Mouse (Mus musculus): ENCODE measurements around the gene Vstm5. TPM values are rescaled to one million over a fixed set of nuclear protein-coding genes. Genes with fewer than 3 reads are reported as not detected.

The Vstm5 gene
- polyA plus RNA-seq, 1 experiment from 2014 or later = 19.5 TPM

GRCm38 (mm10) chr9:15280491-15280879 lies 41.6 kb downstream of the Vstm5 start:
- no peak for TF ChIP-seq CTCF (IDR thresholded peaks at IDR 0.05; ENCODE audit: low read depth)
- no peak for TF ChIP-seq EP300 (optimal IDR thresholded peaks at IDR 0.05)
- Histone ChIP-seq H3K4me1 (replicated peaks; ENCODE audit: control insufficient read depth, insufficient read depth) (0 out of 2 replicates have a peak, but pooled peaks cover 3% of the 10 kb centered on the region), H3K4me2 (replicated peaks; ENCODE audit: low read depth) (peak overlapping the region; percentile 78), H3K9ac (ENCODE audit: low read length) (peak overlapping the region; percentile 64), H3K27ac (replicated peaks) (peak overlapping the region; percentile 37; the same call in 1 of the 2 replicates), H3K36me3 (ENCODE audit: control insufficient read depth, insufficient read depth, low read length) (peaks cover 3% of the 10 kb centered on the region; the same call in 1 of the 2 replicates), H3K27me3 (ENCODE audit: control insufficient read depth, insufficient read depth, low read length) (no peaks in the 10 kb centered on the region), H3K9me3 (ENCODE audit: control insufficient read depth, low read length) (no peaks in the 10 kb centered on the region), H3K4me3 (ENCODE audit: low read depth, low read length) (peak overlapping the region; percentile 92)
- DNase-seq (ENCODE audit: low spot score) = no peak
- 37% methylated on average over 5 of the region's 5 CpGs for WGBS
- ATAC-seq (ENCODE audit: low FRiP score, low TSS enrichment) = no peak; the same call in 1 of the 2 replicates

- ATAC-seq (ENCODE audit: low FRiP score, low TSS enrichment) (no peak), DNase-seq (ENCODE audit: low spot score) (no peak)
- no peak overlapping the region for H3K9ac ChIP-seq (ENCODE audit: low read length)
- peak; percentile 57 for TF ChIP-seq CTCF (IDR thresholded peaks at IDR 0.05; ENCODE audit: low read depth)
- TF ChIP-seq EP300 (optimal IDR thresholded peaks at IDR 0.05) = no peak
- H3K4me2 ChIP-seq (replicated peaks; ENCODE audit: low read depth) = no peak overlapping the region
- no peak overlapping the region for H3K4me3 ChIP-seq (ENCODE audit: low read depth, low read length)
- H3K27ac ChIP-seq (replicated peaks) = no peak overlapping the region
- 0 out of 2 replicates have a peak, but pooled peaks cover 3% of the 10 kb centered on the region for H3K4me1 ChIP-seq (replicated peaks; ENCODE audit: control insufficient read depth, insufficient read depth)
- 80% methylated on average over 3 of the region's 3 CpGs for WGBS
- H3K9me3 ChIP-seq (ENCODE audit: control insufficient read depth, low read length) = no peaks in the 10 kb centered on the region
- no peaks in the 10 kb centered on the region for H3K27me3 ChIP-seq (ENCODE audit: control insufficient read depth, insufficient read depth, low read length)
- no peaks in the 10 kb centered on the region for H3K36me3 ChIP-seq (ENCODE audit: control insufficient read depth, insufficient read depth, low read length)
Observed at GRCm38 (mm10) chr9:15285443-15285842, 46.6 kb downstream of the Vstm5 start.

- H3K4me3 ChIP-seq (ENCODE audit: low read depth, low read length) = no peak overlapping the region
- H3K27ac ChIP-seq (replicated peaks) = no peak overlapping the region
- H3K9me3 ChIP-seq (ENCODE audit: control insufficient read depth, low read length) = no peaks in the 10 kb centered on the region
- H3K27me3 ChIP-seq (ENCODE audit: control insufficient read depth, insufficient read depth, low read length) = no peaks in the 10 kb centered on the region
- DNase-seq (ENCODE audit: low spot score) (no peak), ATAC-seq (ENCODE audit: low FRiP score, low TSS enrichment) (no peak)
- 0 out of 2 replicates have a peak, but pooled peaks cover 2% of the 10 kb centered on the region for H3K36me3 ChIP-seq (ENCODE audit: control insufficient read depth, insufficient read depth, low read length)
- H3K9ac ChIP-seq (ENCODE audit: low read length) = no peak overlapping the region
- no peak overlapping the region for H3K4me2 ChIP-seq (replicated peaks; ENCODE audit: low read depth)
- no peaks in the 10 kb centered on the region for H3K4me1 ChIP-seq (replicated peaks; ENCODE audit: control insufficient read depth, insufficient read depth)
- 61% methylated on average over 6 of the region's 6 CpGs for WGBS
- peak; percentile 37; the same call in 1 of the 2 replicates for TF ChIP-seq CTCF (IDR thresholded peaks at IDR 0.05; ENCODE audit: low read depth)
- TF ChIP-seq EP300 (optimal IDR thresholded peaks at IDR 0.05) = no peak
Observed at GRCm38 (mm10) chr9:15287846-15288245, 49.0 kb downstream of the Vstm5 start.

GRCm38 (mm10) chr9:15288402-15288801 lies 49.6 kb downstream of the Vstm5 start:
- WGBS = 90% methylated on average over 3 of the region's 3 CpGs
- DNase-seq (ENCODE audit: low spot score) (no peak), ATAC-seq (ENCODE audit: low FRiP score, low TSS enrichment) (no peak)
- TF ChIP-seq EP300 (optimal IDR thresholded peaks at IDR 0.05) (no peak), CTCF (IDR thresholded peaks at IDR 0.05; ENCODE audit: low read depth) (no peak)
- Histone ChIP-seq H3K27me3 (ENCODE audit: control insufficient read depth, insufficient read depth, low read length) (no peaks in the 10 kb centered on the region), H3K9me3 (ENCODE audit: control insufficient read depth, low read length) (no peaks in the 10 kb centered on the region), H3K9ac (ENCODE audit: low read length) (no peak overlapping the region), H3K4me2 (replicated peaks; ENCODE audit: low read depth) (no peak overlapping the region), H3K36me3 (ENCODE audit: control insufficient read depth, insufficient read depth, low read length) (0 out of 2 replicates have a peak, but pooled peaks cover 2% of the 10 kb centered on the region), H3K4me1 (replicated peaks; ENCODE audit: control insufficient read depth, insufficient read depth) (no peaks in the 10 kb centered on the region), H3K27ac (replicated peaks) (no peak overlapping the region), H3K4me3 (ENCODE audit: low read depth, low read length) (no peak overlapping the region)

GRCm38 (mm10) chr9:15289251-15289650 lies 50.4 kb downstream of the Vstm5 start:
- no peak for DNase-seq (ENCODE audit: low spot score)
- no peaks in the 10 kb centered on the region for H3K9me3 ChIP-seq (ENCODE audit: control insufficient read depth, low read length)
- no peak for TF ChIP-seq CTCF (IDR thresholded peaks at IDR 0.05; ENCODE audit: low read depth)
- no peak for TF ChIP-seq EP300 (optimal IDR thresholded peaks at IDR 0.05)
- no peaks in the 10 kb centered on the region for H3K4me1 ChIP-seq (replicated peaks; ENCODE audit: control insufficient read depth, insufficient read depth)
- H3K27ac ChIP-seq (replicated peaks) = no peak overlapping the region
- ATAC-seq (ENCODE audit: low FRiP score, low TSS enrichment) = no peak
- no peak overlapping the region for H3K4me2 ChIP-seq (replicated peaks; ENCODE audit: low read depth)
- H3K4me3 ChIP-seq (ENCODE audit: low read depth, low read length) = no peak overlapping the region
- H3K9ac ChIP-seq (ENCODE audit: low read length) = no peak overlapping the region
- no peaks in the 10 kb centered on the region for H3K27me3 ChIP-seq (ENCODE audit: control insufficient read depth, insufficient read depth, low read length)
- 0 out of 2 replicates have a peak, but pooled peaks cover 2% of the 10 kb centered on the region for H3K36me3 ChIP-seq (ENCODE audit: control insufficient read depth, insufficient read depth, low read length)
- WGBS = 77% methylated on average over 6 of the region's 6 CpGs

GRCm38 (mm10) chr9:15297112-15297511 lies 58.3 kb downstream of the Vstm5 start:
- Histone ChIP-seq H3K4me2 (replicated peaks; ENCODE audit: low read depth) (no peak overlapping the region), H3K4me1 (replicated peaks; ENCODE audit: control insufficient read depth, insufficient read depth) (no peaks in the 10 kb centered on the region), H3K36me3 (ENCODE audit: control insufficient read depth, insufficient read depth, low read length) (no peaks in the 10 kb centered on the region), H3K9me3 (ENCODE audit: control insufficient read depth, low read length) (no peaks in the 10 kb centered on the region), H3K4me3 (ENCODE audit: low read depth, low read length) (no peak overlapping the region), H3K27me3 (ENCODE audit: control insufficient read depth, insufficient read depth, low read length) (no peaks in the 10 kb centered on the region), H3K9ac (ENCODE audit: low read length) (no peak overlapping the region), H3K27ac (replicated peaks) (no peak overlapping the region)
- no peak for TF ChIP-seq CTCF (IDR thresholded peaks at IDR 0.05; ENCODE audit: low read depth)
- TF ChIP-seq EP300 (optimal IDR thresholded peaks at IDR 0.05) = no peak
- DNase-seq (ENCODE audit: low spot score) (no peak), ATAC-seq (ENCODE audit: low FRiP score, low TSS enrichment) (no peak)
- WGBS = 83% methylated on average over 7 of the region's 7 CpGs

Data from stomach, postnatal 0 days (tissue).